Mouse (Mus musculus): ENCODE data around the gene Il12a.
A peak's percentile ranks its signal among the peaks of the same experiment; 100 is the strongest.

GRCm38 (mm10) chr3:68720258-68720657, 29.8 kb downstream of the Il12a start:
- TF ChIP-seq POLR2A (IDR thresholded peaks at IDR 0.05; ENCODE audit: extremely low read depth, insufficient read depth, low read length), result no peak
- TF ChIP-seq CTCF (IDR thresholded peaks at IDR 0.05; ENCODE audit: extremely low read depth, insufficient read depth, low read length), result peak; percentile 60
